8 mouse cellular contexts compared by ENCODE assay signal in the genomic region with DNA sequence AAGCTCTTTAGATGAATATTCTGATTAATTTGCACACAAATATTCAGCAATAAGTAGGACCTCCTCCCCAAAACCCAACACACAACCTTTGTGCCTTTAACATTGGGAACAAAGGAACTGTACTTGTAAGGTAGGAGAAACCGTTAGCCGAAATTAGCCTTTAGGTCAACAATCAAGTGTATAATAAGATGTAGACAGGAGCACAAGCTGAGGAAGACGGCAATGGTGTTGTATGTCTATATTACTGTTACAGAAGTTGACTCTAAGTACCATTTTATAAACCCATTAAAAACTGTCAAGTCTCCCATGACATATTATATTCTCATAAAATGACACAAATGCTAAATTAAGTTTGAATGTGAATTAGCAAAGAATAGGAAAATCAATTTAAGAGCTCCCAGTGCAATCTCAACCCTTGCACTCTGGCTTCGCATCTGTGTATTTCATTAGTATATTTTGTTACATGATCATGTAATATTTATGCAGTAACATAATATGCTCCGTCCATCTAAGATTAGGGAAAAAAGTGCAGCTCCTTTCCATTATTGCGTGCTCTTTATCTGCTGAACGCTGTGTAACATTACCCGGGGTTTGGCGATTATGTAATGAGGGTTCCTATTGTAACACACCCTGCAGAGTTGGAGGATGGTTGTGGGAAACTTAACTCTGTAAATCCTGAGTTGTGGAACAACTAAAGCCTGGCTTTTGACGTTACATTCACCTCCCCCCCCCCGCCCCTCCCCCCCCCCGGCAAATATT.
DNase-seq lines count a peak whose midpoint lies in the region; ATAC-seq and TF ChIP-seq lines count a peak whose summit lies in the region.

No protein-coding gene starts in this region.

- no peak for TF ChIP-seq CTCF in gastrocnemius, adult 2 months (IDR thresholded peaks at IDR 0.05)

- 16% methylated on average over 11 of the region's 12 CpGs for WGBS in forebrain, embryonic 14.5 days

- DNase-seq in gastrocnemius, adult 2 months, result no peak
- DNase-seq in gastrocnemius, postnatal 4 days (ENCODE audit: low spot score in 2 of 2), result no peak
- DNase-seq in ES-CJ7 (ENCODE audit: low read depth, low spot score), result peak; percentile 14
- DNase-seq in forebrain, embryonic 14.5 days (ENCODE audit: low spot score), result peak; percentile 69
- peak; percentile 49 for DNase-seq in lung, postnatal 36 days
- DNase-seq in left cerebral cortex, postnatal 36 days (ENCODE audit: low spot score in 2 of 2), result no peak
- DNase-seq in urinary bladder, postnatal 4 days (ENCODE audit: low spot score in 2 of 2), result no peak
- DNase-seq in testis, postnatal 14 days (ENCODE audit: low spot score), result no peak

- H3K9me3 ChIP-seq in forebrain, embryonic 14.5 days (replicated peaks; ENCODE audit: control insufficient read depth, low read length), result no peaks in the 10 kb centered on the region

- ATAC-seq in forebrain, embryonic 14.5 days, result peak; percentile 86

- no peaks in the 10 kb centered on the region for H3K36me3 ChIP-seq in forebrain, embryonic 14.5 days (ENCODE audit: control insufficient read depth, insufficient read depth, low read length)

- peak overlapping the region; percentile 24; the same call in 1 of the 2 replicates for H3K4me2 ChIP-seq in forebrain, embryonic 14.5 days (ENCODE audit: low read length)

- H3K4me3 ChIP-seq in gastrocnemius, adult 2 months, result peak overlapping the region; percentile 45
- H3K4me3 ChIP-seq in forebrain, embryonic 14.5 days (ENCODE audit: low read depth, low read length), result no peak overlapping the region

- intact Hi-C loops in gastrocnemius, adult 2 months (cut with DNase I), result no loop called here
- intact Hi-C loops in left cerebral cortex, postnatal 36 days (cut with DNase I), result no loop called here

- H3K4me1 ChIP-seq in forebrain, embryonic 14.5 days (ENCODE audit: control insufficient read depth, insufficient read depth, low read length), result peaks cover 13% of the 10 kb centered on the region

- H3K27me3 ChIP-seq in forebrain, embryonic 14.5 days (replicated peaks; ENCODE audit: control insufficient read depth, insufficient read depth, low read length), result no peaks in the 10 kb centered on the region

- peak overlapping the region; percentile 25 for H3K27ac ChIP-seq in gastrocnemius, adult 2 months
- peak overlapping the region; percentile 33; the same call in 1 of the 2 replicates for H3K27ac ChIP-seq in forebrain, embryonic 14.5 days (ENCODE audit: low read depth, low read length)

- no peak overlapping the region for H3K9ac ChIP-seq in forebrain, embryonic 14.5 days (ENCODE audit: low read length)

Comparison
In these comparisons a context has a peak if more than half of its experiments do, and no peak if none do; other contexts are left out.
1. DNase-seq: peak in ES-CJ7 (single experiment), forebrain, embryonic 14.5 days (single experiment) and lung, postnatal 36 days (single experiment); none in gastrocnemius, adult 2 months (single experiment), gastrocnemius, postnatal 4 days (0 of 2), left cerebral cortex, postnatal 36 days (0 of 2), urinary bladder, postnatal 4 days (0 of 2) and testis, postnatal 14 days (single experiment).